Mouse (Mus musculus) heart, embryonic 14.5 days (tissue): ENCODE measurements at regions not wholly inside any gene's neighbourhood (a gene's known extent, or its start where the extent isn't known, plus 50 kb on each side); places are given as distances from the start of the nearest gene placed in this dataset.

ENCODE experiments used
- ATAC-seq: fragments of 200-750 bp; cut with Nextera tagmentation; 2 replicates; pipeline ENCODE4 v1.8.0; 2017; ENCODE audit warnings: low read depth, moderate TSS enrichment; ENCODE audit not compliant: insufficient number of reproducible peaks, insufficient read depth, low FRiP score
- H3K27ac ChIP-seq, 2 experiments: fragments of 200-500 bp in 1 of 2; fragments of 300-500 bp in 1 of 2; sonication (generic) in 1 of 2; replicated peaks in 1 of 2; 2 replicates each; pipeline ENCODE4 v1.5.1; 2012 to 2014; ENCODE audit warnings: low read depth in 2 of 2, low read length in 2 of 2, control low read depth in 1 of 2, mild to moderate bottlenecking in 1 of 2, mixed read lengths in 1 of 2; ENCODE audit not compliant: control insufficient read depth in 1 of 2, insufficient read depth in 1 of 2
- H3K27me3 ChIP-seq: fragments of 300-500 bp; sonication (generic); 2 replicates; pipeline ENCODE4 v1.6.1; 2014; ENCODE audit warnings: mild to moderate bottlenecking, low read length, control low read depth; ENCODE audit not compliant: control insufficient read depth, insufficient read depth
- H3K36me3 ChIP-seq: fragments of 300-500 bp; sonication (generic); 2 replicates; pipeline ENCODE4 v1.6.1; 2014; ENCODE audit warnings: mild to moderate bottlenecking, control low read depth, low read length, mixed read lengths; ENCODE audit not compliant: control insufficient read depth, insufficient read depth
- H3K4me1 ChIP-seq, 2 experiments: fragments of 200-500 bp in 1 of 2; fragments of 300-500 bp in 1 of 2; sonication (generic) in 1 of 2; 2 replicates each; pipeline ENCODE4 v1.6.1; 2012 to 2014; ENCODE audit warnings: low read length in 2 of 2, control low read depth in 1 of 2, mixed read lengths in 1 of 2; ENCODE audit not compliant: control insufficient read depth in 2 of 2, insufficient read depth in 2 of 2
- H3K4me2 ChIP-seq: fragments of 300-500 bp; sonication (generic); 2 replicates; pipeline ENCODE4 v1.6.1; 2014; ENCODE audit warnings: mild to moderate bottlenecking, low read length
- H3K4me3 ChIP-seq, 2 experiments: fragments of 200-500 bp in 1 of 2; fragments of 300-500 bp in 1 of 2; sonication (generic) in 1 of 2; 2 replicates each; pipeline ENCODE4 v1.5.1; 2012 to 2014; ENCODE audit warnings: low read length in 2 of 2, mild to moderate bottlenecking in 2 of 2, control low read depth in 1 of 2, low read depth in 1 of 2, moderate library complexity in 1 of 2; ENCODE audit not compliant: control insufficient read depth in 1 of 2, insufficient read depth in 1 of 2
- H3K9ac ChIP-seq: fragments of 300-500 bp; sonication (generic); 2 replicates; pipeline ENCODE4 v1.6.1; 2014; ENCODE audit warnings: mild to moderate bottlenecking, low read length
- H3K9me3 ChIP-seq: fragments of 300-500 bp; sonication (generic); 2 replicates; pipeline ENCODE4 v1.6.1; 2016; ENCODE audit warnings: low read length, control low read depth; ENCODE audit not compliant: control insufficient read depth
- WGBS: fragments of 180-500 bp; shearing (Covaris S2); extraction: QIAGEN DNeasy Blood & Tissue Kit; methylation state at CpG from one replicate; pipeline ENCODE4 v1.1.7; 2014; 5-methylcytosine and 5-hydroxymethylcytosine counted together

GRCm38 (mm10) chr13:6365169-6365568, 182.8 kb upstream of the Pitrm1 start:
- no peak overlapping the region for H3K9ac ChIP-seq
- WGBS, result 71% methylated on average over 4 of the region's 4 CpGs
- ATAC-seq, result no peak

DNA sequence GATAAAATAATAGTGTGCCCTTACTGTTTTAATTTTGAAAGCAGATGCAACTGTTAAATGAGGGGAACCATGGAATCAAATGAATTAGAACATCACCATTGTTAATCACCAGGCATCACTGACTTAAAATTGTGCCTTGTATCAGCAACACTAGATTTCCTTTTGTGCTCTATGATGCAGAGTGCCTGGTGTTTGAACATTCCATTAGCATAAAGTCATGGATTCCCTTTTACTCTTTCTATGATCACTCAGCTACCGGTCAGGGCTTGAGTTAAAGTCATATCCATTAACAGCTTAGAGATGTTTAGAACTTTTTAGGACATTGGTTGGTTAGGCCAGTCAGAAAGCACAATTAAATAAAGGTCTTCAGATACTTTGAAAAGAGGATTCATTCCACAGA, 180.3 kb upstream of the Pitrm1 start:
- 26% methylated on average over 1 of the region's 1 CpGs for WGBS
- H3K4me2 ChIP-seq, result no peak overlapping the region
- H3K27me3 ChIP-seq, result no peaks in the 10 kb centered on the region
- no peak overlapping the region for H3K9ac ChIP-seq
- peaks cover 0 to 3% of the 10 kb centered on the region in 2 experiments; a peak in 2 of 4 replicates for H3K4me1 ChIP-seq
- no peaks in the 10 kb centered on the region; the same call in 1 of the 2 replicates for H3K9me3 ChIP-seq
- H3K4me3 ChIP-seq, result no peak overlapping the region
- no peaks in the 10 kb centered on the region for H3K36me3 ChIP-seq
- ATAC-seq, result no peak
- H3K27ac ChIP-seq, result no peak overlapping the region

More at GRCm38 (mm10) chr13:6365169-6365568, 182.8 kb upstream of the Pitrm1 start:
- Histone ChIP-seq H3K4me2 (no peak overlapping the region), H3K4me3 (no peak overlapping the region), H3K4me1 (peaks cover 0 to 3% of the 10 kb centered on the region in 2 experiments; a peak in 2 of 4 replicates), H3K36me3 (no peaks in the 10 kb centered on the region), H3K27me3 (no peaks in the 10 kb centered on the region), H3K27ac (no peak overlapping the region), H3K9me3 (no peaks in the 10 kb centered on the region; the same call in 1 of the 2 replicates)

DNA sequence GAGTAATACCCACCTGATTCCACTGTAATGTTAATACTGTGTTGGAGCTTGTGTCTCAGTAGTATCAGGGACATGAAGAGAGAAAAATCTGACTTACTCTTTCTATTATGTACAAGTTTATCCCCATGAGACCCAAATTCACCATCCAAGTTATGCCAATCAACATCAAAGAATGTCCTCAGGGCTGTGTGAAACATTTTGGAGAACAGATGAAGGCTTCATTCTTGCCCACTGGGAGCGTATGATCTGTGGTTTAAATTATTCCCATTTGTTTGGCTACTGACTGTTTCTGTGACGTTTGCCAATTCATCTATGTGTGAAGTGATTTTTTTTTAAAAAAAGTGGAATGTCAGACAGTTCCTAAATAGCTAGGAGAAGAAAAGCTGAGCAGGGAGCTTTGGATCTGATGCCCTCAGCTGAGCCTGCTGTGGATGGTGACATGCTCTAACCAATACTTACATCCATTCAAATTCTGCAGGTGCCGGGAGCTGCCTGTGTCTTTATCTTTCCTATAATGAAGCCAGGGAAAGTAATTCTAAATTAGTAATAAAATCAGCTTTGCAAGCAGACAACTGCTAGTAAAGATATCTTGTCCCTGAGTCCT, 173.3 kb upstream of the Pitrm1 start:
- Histone ChIP-seq H3K4me2 (no peak overlapping the region), H3K4me3 (no peak overlapping the region), H3K36me3 (no peaks in the 10 kb centered on the region), H3K9me3 (no peaks in the 10 kb centered on the region), H3K27me3 (no peaks in the 10 kb centered on the region), H3K9ac (no peak overlapping the region), H3K27ac (no peak overlapping the region), H3K4me1 (no peaks in the 10 kb centered on the region)
- WGBS, result 73% methylated on average over 3 of the region's 3 CpGs
- ATAC-seq, result no peak

DNA sequence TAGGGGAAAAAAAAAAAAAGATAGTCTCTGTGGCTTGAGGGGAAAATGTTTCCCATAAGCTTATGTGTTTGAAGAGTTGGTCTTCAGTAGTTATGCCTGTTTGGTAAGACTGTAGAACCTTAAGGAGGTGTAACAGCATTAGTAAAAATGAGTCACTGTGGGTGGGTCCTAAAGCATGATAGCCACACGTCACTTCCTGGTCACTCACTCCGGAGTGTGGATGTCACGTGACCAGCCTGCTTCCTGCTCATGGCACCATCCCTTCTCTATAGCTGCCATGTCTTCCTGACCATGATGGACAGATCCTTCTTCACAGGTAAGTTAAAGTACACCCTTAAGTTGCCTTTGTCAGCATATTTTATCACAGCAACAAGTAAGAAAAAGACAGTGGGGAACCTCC, 170.0 kb upstream of the Pitrm1 start:
- Histone ChIP-seq H3K36me3 (no peaks in the 10 kb centered on the region), H3K27me3 (no peaks in the 10 kb centered on the region), H3K4me2 (no peak overlapping the region), H3K4me3 (no peak overlapping the region), H3K9ac (no peak overlapping the region), H3K4me1 (no peaks in the 10 kb centered on the region), H3K27ac (no peak overlapping the region), H3K9me3 (no peaks in the 10 kb centered on the region)
- WGBS, result 68% methylated on average over 3 of the region's 3 CpGs
- no peak for ATAC-seq

GRCm38 (mm10) chr13:6395562-6396223, 152.3 kb upstream of the Pitrm1 start:
- no peaks in the 10 kb centered on the region for H3K27me3 ChIP-seq
- ATAC-seq, result no peak
- no peak overlapping the region for H3K4me3 ChIP-seq
- H3K9me3 ChIP-seq, result no peaks in the 10 kb centered on the region
- H3K27ac ChIP-seq, result no peak overlapping the region
- H3K9ac ChIP-seq, result no peak overlapping the region
- no peaks in the 10 kb centered on the region for H3K4me1 ChIP-seq
- H3K36me3 ChIP-seq, result no peaks in the 10 kb centered on the region
- WGBS, result 75% methylated on average over 4 of the region's 5 CpGs
- H3K4me2 ChIP-seq, result no peak overlapping the region

DNA sequence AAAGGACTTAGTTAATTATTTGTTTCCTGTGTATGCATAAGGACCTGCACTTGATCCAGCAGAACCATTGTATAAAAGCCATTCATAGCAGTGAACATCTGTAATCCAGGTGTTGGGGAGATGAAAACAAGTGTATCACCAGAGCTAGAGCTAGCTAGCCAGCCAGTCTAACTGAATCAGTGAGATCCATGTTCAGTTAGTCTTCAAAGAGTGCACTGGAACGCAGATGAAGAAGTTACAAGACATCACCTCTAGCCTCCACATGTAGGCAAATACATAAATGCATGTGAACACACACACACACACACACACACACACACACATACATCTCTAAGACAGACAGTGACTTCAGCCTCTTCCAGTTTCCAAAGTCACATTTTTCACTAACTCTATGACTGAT, 150.3 kb upstream of the Pitrm1 start:
- WGBS, result 89% methylated on average over 1 of the region's 1 CpGs

DNA sequence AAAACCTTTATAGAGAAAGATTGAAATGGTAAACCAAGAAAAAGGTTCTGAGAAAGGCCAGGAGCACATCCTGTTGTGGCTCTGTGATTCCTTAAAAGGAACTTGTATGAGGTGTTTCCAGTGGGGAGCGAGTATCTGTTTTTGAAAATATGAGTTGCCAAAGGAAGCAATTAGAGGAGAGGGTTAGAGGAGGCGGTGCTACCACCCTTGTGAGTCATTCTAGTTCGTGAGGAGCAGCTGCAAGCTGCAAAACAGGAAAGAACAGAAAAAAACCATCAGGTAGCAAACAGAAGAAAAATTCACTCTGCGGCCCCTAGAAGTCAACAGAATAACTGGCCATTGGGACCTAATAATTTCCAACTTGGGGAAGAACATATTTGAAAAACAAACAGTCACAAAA, 116.1 kb upstream of the Pitrm1 start:
- Histone ChIP-seq H3K9ac (no peak overlapping the region), H3K36me3 (no peaks in the 10 kb centered on the region), H3K9me3 (no peaks in the 10 kb centered on the region), H3K27ac (no peak overlapping the region), H3K4me1 (no peaks in the 10 kb centered on the region), H3K4me3 (no peak overlapping the region), H3K27me3 (no peaks in the 10 kb centered on the region), H3K4me2 (no peak overlapping the region)
- no peak for ATAC-seq
- WGBS, result 58% methylated on average over 4 of the region's 4 CpGs

More for the DNA sequence above, 150.3 kb upstream of the Pitrm1 start:
- H3K4me2 ChIP-seq, result no peak overlapping the region
- H3K27me3 ChIP-seq, result no peaks in the 10 kb centered on the region
- H3K9ac ChIP-seq, result no peak overlapping the region
- H3K36me3 ChIP-seq, result no peaks in the 10 kb centered on the region
- H3K9me3 ChIP-seq, result no peaks in the 10 kb centered on the region
- no peak for ATAC-seq
- H3K4me1 ChIP-seq, result no peaks in the 10 kb centered on the region
- no peak overlapping the region for H3K4me3 ChIP-seq
- no peak overlapping the region for H3K27ac ChIP-seq

DNA sequence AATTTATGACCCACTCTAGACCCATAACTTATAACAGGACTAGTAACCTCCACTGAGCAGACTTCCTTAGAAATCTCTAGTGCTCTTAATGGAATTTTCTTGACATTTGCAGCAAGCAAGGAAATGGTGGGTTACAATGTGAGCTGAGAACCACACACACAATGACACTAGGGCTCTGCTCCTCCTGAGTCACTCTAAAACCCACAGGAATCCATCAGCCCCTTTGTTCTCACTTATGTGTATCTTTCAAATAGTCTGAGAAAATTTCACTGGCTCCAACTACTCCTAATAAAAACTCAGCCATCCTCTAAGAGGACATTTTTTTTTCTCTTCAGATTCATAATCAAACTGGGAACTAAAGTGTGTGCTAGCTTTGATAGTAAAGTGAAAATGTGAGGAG, 101.0 kb upstream of the Pitrm1 start:
- no peak overlapping the region for H3K4me2 ChIP-seq
- H3K4me3 ChIP-seq, result no peak overlapping the region
- H3K9me3 ChIP-seq, result no peaks in the 10 kb centered on the region
- H3K9ac ChIP-seq, result no peak overlapping the region
- no peaks in the 10 kb centered on the region for H3K27me3 ChIP-seq
- no peaks in the 10 kb centered on the region for H3K4me1 ChIP-seq
- ATAC-seq, result no peak
- H3K36me3 ChIP-seq, result no peaks in the 10 kb centered on the region
- H3K27ac ChIP-seq, result no peak overlapping the region
